Mouse (Mus musculus) layer of hippocampus, adult 2 months (tissue): ENCODE results near the gene Map7. TPM values are rescaled to one million over a fixed set of nuclear protein-coding genes. Genes with fewer than 3 reads are reported as not detected.
A peak's percentile ranks its signal among the peaks of the same experiment; 100 is the strongest.

ENCODE experiments used
- DNase-seq, 2 experiments: peaks; one replicate each; pipeline ENCODE4 v3.0.0; 2022; ENCODE audit warnings: low spot score in 2 of 2
- H3K27ac ChIP-seq: fragments of 200-600 bp; 2 replicates; pipeline ENCODE4 v1.8.1; 2022
- H3K4me3 ChIP-seq: fragments of 200-600 bp; 2 replicates; pipeline ENCODE4 v1.8.1; 2022; ENCODE audit warnings: mild to moderate bottlenecking
- CTCF ChIP-seq: fragments of 200-600 bp; conservative IDR thresholded peaks from 2 replicates; pipeline ENCODE4 v1.8.1; 2022; ENCODE audit warnings: antibody characterized with exemption, mild to moderate bottlenecking, moderate library complexity
- microRNA-seq, 2 experiments: library from miRNA; unstranded; fragments of <30 nt; microRNA quantifications; one replicate each; pipeline ENCODE4 v1.2.0; 2021
- total RNA-seq, 2 experiments: library from RNA; stranded (reverse); gene quantifications; 2 replicates each; pipeline ENCODE4 v1.2.3; 2021

Map7 gene
- total RNA-seq, 2 experiments from 2014 or later: 109 to 127 TPM

GRCm38 (mm10) chr10:20299114-20299513 lies 150.8 kb downstream of the Map7 start:
- no peak for DNase-seq
- H3K27ac ChIP-seq: no peak overlapping the region
- H3K4me3 ChIP-seq: no peak overlapping the region
- no peak for TF ChIP-seq CTCF

GRCm38 (mm10) chr10:20310969-20311769 lies 162.9 kb downstream of the Map7 start:
- TF ChIP-seq CTCF: no peak
- DNase-seq: no peak
- H3K27ac ChIP-seq: peak overlapping the region; percentile 98
- peak overlapping the region; percentile 87 for H3K4me3 ChIP-seq

GRCm38 (mm10) chr10:20311918-20312735 lies 163.9 kb downstream of the Map7 start, which contains the start of gene Bclaf1:
TSS of gene Bclaf1 (plus strand) at chr10:20312469.
- H3K27ac ChIP-seq: peak within 1 kb of the TSS; percentile 98
- peak within 1 kb of the TSS; percentile 87 for H3K4me3 ChIP-seq
- TF ChIP-seq CTCF: no peak
- DNase-seq: peak; percentile 99

- Histone ChIP-seq H3K4me3 (peak overlapping the region; percentile 87), H3K27ac (peak overlapping the region; percentile 98)
- TF ChIP-seq CTCF: no peak
- DNase-seq: peak; percentile 87 to 94
These were observed 164.5 kb downstream of the Map7 start for GRCm38 (mm10) chr10:20312736-20313301.

- no peak for TF ChIP-seq CTCF
- H3K4me3 ChIP-seq: peak overlapping the region; percentile 87
- no peak for DNase-seq
- H3K27ac ChIP-seq: peak overlapping the region; percentile 98; the same call in 1 of the 2 replicates
These were observed 165.2 kb downstream of the Map7 start for GRCm38 (mm10) chr10:20313447-20313846.

- H3K4me3 ChIP-seq: peak overlapping the region; percentile 87
- DNase-seq: no peak
- no peak overlapping the region for H3K27ac ChIP-seq
- no peak for TF ChIP-seq CTCF
These were observed 165.7 kb downstream of the Map7 start for GRCm38 (mm10) chr10:20313941-20314340.

GRCm38 (mm10) chr10:20314797-20315196 lies 166.5 kb downstream of the Map7 start:
- peak; percentile 72 for TF ChIP-seq CTCF

GRCm38 (mm10) chr10:20317466-20317865 lies 169.2 kb downstream of the Map7 start:
- DNase-seq: no peak
- Histone ChIP-seq H3K27ac (no peak overlapping the region), H3K4me3 (no peak overlapping the region)
- TF ChIP-seq CTCF: no peak

More at GRCm38 (mm10) chr10:20314797-20315196, 166.5 kb downstream of the Map7 start:
- no peak for DNase-seq
- no peak overlapping the region for H3K27ac ChIP-seq
- H3K4me3 ChIP-seq: no peak overlapping the region

- Histone ChIP-seq H3K4me3 (no peak overlapping the region), H3K27ac (no peak overlapping the region)
- TF ChIP-seq CTCF: no peak
- DNase-seq: no peak
These were observed 178.0 kb downstream of the Map7 start for GRCm38 (mm10) chr10:20326226-20326625.

Small RNA genes within 50 kb of the gene (microRNA-seq; reads per million reads assigned to microRNA genes)
- gene Mir6413: 0 reads per million in 2 experiments

Other genes starting within 250 kb of the Map7 start
- 10 to 100 TPM; 19.3 to 22.0 TPM for gene Pex7, start 240.8 kb upstream of the Map7 start, total RNA-seq
- 10 to 100 TPM; 30.6 to 33.1 TPM for gene Map3k5, start 214.0 kb upstream of the Map7 start, total RNA-seq
- 100 to 1,000 TPM; 139 to 143 TPM for gene Bclaf1, start 164.0 kb downstream of the Map7 start, total RNA-seq
- under 1 TPM; 0.49 to 0.67 TPM for gene Mtfr2, start 199.3 kb downstream of the Map7 start, total RNA-seq